Mouse (Mus musculus): ENCODE data around the gene Trim62.
A peak's percentile ranks its signal among the peaks of the same experiment; 100 is the strongest.

Trim62 gene

DNA sequence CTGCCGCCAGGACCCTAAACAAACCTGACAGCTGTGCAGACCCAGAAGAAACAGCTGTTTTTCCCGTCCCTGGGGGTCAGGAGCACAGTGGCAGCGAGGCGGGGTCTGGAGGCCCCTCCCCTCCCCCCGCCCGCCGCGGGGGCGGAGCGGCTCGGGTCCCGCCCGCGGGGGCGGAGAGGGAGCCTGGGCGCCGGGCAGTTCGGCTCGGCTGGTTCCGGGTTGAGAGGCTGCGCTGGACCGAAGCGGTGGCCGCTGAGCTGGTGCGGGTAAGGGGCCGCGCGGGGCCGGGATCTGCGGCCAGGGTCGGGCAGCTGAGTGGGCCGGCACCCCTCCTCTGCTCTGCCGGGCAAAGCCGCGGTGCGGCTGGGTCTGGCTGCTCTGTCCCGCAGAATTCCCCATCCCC lies at the start of gene Trim62:
TSS of gene Trim62 (plus strand) at position 202 of the 403 bp plus-strand sequence.
- DNase-seq = peak; percentile 64 to 77

DNA sequence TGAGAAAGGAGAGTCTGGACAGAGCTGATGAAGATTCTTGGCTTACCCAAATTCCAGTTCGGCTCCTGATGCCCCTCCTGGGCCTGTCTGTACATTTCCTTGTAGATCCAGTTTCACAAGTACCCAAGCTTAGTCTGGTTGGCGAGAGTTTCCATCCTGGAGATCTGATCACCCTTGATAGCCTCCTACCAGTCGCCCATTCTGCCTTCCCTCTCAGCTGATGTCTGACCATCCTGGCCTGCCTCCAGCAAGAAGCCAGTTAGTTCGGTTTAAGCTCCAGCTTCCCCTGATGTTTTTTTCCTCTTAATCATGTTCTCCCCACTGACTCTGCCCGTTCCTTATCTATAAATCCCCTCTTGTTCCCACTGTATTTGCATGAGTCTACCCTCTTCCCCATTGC lies 45.2 kb upstream of the Trim62 start:
- DNase-seq = no peak

DNA sequence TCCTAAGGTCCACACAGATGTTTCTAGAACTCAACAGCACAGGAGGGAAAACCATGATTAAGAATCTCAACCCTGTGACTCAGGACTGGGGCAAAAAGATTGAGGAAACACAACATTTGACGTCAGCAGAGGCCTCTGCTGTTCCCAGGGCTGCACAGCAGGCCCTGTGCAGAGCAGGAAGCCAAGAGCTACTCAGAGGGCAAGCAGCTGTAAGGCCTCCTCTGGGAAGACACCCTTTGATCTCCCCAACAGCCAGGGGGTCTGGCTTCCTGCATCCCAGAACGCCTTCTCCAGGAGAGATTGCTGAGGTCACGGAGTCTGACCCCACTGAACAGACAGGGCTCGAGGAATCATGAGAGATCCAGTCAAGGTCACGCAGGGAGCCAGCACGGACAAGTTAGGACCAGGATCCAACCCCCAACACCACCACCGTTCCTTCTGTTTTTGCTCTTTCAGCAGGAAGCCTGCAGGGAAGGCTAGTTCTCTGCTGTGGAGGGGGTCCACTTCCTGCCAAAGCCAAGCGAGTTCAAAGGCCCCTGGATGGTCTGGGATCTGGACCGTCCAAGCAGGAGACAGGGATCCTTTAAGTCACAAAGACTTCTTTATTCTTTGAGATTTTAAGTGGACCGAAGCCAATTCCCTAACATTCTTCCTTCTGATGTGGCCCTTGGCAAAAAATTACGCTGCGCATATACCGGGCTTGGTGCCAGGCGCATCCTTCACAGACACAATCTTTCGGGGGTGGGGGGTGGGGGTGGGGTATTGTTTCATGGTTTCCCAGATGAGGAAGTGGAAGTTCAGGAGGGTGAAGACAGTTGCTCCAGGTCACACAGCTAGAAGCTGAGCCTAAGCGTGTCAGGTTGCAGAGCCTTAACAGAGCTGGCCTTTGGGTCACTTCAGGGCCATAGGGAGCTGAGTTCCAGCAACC lies 43.3 kb upstream of the Trim62 start:
- DNase-seq = no peak

DNA sequence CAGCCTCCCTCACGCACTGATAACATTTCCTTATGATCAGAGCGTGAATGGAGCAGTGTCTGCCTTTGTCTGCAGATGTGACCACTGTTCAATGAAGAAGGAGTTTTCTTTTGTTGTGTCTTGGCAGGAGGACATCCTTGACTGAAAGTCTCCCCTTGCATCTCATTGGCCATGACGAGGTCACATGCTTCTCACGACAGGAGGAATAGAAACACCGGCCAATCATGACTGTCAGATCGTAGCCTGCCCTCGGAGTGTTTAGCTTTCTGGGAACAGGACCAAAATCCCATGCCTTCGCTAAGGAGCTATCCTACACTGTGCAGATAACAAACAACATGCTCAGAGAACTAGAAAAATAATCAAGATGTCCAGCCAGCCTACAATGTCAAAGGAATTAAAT lies 42.1 kb upstream of the Trim62 start:
- no peak for DNase-seq

- no peak for DNase-seq
Measured at GRCm38 (mm10) chr4:128844566-128844965, 38.8 kb upstream of the Trim62 start.

DNA sequence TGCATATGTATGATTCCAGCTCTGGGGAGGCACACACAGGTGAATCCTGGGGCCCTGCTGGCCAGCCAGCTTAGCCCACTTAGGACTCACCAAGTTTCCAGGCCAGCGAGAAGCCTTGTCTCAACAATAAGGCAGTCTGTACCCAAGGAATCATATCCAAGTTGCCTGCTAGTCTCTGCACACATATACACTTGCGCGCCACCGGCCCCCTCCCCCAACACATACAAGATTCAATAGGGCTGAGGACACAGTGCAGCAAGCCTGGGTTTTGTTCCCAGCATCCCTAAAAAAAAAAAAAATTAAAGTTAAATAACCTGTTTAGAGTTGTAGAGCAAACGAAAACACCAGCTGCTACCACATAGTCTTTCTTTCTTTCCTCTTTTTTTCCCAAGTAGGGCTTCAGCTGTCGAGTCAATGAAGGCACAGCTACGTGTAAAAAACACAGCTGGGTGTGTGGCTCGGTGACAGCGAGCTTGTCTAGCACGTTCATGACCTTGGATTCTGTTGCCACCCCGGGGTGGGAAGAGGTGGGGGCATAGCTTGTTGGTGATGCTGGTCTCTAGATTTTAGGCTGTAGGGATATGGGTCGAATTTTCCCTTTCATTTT lies 37.9 kb upstream of the Trim62 start:
- no peak for DNase-seq

- DNase-seq = no peak
Measured at GRCm38 (mm10) chr4:128848961-128849360, 34.4 kb upstream of the Trim62 start.

DNA sequence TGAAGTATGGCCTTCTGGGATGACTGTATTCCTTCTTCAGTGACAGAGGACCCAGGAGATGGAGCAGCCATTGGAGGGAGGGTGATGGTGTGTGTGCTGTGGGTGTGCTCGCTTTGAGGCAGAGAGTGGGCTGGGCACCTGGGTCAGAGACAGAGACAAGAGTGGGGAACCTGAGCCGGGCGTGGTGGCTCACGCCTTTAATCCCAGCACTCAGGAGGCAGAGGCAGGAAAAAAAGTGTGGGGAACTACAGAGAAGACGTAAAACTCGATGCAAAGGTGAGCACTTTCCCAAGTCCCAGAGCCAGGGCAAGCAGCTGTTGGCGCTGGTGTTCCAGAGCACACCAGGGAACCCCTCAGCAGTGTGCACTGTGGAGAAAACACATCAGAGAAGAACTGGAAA lies 33.7 kb upstream of the Trim62 start:
- no peak for DNase-seq

DNA sequence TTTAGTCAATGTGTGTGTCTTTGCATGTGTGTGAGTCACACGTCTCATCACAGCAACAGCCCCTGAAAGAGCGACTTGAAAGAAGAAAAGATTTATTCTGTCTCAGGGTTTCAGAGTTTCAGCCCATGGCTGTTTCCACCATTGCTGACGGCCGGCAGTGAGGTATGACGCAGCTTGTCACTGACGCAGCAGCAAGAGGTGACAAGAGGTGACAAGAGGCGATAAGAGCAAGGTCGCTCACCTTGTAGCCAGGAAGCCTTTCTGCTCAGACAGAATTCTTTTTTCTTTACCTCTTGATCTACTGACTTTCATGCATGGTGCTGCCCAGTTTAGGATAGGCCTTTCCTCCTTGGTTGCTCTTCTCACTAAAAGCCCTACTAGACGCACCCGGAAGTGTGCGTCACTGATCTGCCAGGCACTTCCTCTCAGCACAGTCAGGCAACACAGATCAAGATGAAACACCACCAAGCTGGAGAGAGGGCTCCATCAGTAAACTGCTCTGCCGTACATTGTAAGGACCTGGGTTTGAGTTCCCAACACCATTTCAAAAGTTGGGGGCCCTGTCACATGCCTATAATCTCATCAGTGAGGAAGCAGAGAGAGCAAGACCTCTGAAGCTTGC lies 31.0 kb upstream of the Trim62 start:
- DNase-seq = no peak

DNA sequence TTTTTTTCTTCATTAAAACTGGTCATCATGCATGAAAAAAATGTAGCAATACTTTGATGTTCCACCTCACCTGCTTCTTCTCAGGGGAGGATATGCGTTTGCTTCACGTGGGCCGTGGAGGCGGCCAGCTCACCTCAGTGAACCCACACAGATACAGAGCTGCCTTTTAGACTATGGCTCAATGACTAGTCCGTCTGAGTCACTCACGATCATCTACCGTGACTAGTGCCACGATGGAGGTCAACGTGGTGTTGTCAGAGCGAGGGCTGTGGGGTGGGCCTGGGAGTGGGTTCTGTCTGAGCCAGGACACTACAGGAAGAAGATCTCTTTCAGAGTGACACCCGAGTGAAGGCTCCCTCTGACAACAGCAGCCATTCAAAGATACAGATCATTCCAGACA lies 30.3 kb upstream of the Trim62 start:
- no peak for DNase-seq

- DNase-seq = no peak
Measured at GRCm38 (mm10) chr4:128855613-128856040, 27.8 kb upstream of the Trim62 start.

GRCm38 (mm10) chr4:128857212-128857611 lies 26.2 kb upstream of the Trim62 start:
- no peak for DNase-seq

DNA sequence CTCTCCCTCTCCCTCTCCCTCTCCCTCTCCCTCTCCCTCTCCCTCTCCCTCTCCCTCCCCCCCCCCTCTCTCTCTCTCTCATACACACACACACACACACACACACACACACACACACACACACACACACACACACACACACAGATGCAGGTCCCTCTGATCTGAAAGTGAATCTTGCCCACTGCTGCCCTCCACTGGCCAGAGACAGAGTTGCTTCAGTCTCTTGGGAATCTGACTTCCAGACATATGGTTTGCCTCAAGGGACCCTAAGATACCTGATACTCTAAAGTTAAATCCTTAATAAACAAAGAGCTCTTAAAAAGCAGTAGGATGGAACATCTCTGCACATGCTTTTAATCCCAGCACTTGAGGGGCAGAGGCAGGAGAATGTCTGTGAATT lies 25.2 kb upstream of the Trim62 start:
- DNase-seq = peak; percentile 49 to 71

- no peak for DNase-seq
Measured at GRCm38 (mm10) chr4:128858878-128859277, 24.5 kb upstream of the Trim62 start.

- DNase-seq = no peak
Measured at GRCm38 (mm10) chr4:128872992-128873391, 10.4 kb upstream of the Trim62 start.

GRCm38 (mm10) chr4:128874062-128874461 lies 9.3 kb upstream of the Trim62 start:
- no peak for DNase-seq

- DNase-seq = no peak
Measured at GRCm38 (mm10) chr4:128875439-128875838, 7.9 kb upstream of the Trim62 start.

- no peak for DNase-seq
Measured at GRCm38 (mm10) chr4:128877520-128877919, 5.9 kb upstream of the Trim62 start.

GRCm38 (mm10) chr4:128878901-128879491 lies 4.4 kb upstream of the Trim62 start:
- no peak for DNase-seq

GRCm38 (mm10) chr4:128883801-128884710 lies 676 bp downstream of the Trim62 start:
- peak; percentile 24 to 44 for DNase-seq

DNA sequence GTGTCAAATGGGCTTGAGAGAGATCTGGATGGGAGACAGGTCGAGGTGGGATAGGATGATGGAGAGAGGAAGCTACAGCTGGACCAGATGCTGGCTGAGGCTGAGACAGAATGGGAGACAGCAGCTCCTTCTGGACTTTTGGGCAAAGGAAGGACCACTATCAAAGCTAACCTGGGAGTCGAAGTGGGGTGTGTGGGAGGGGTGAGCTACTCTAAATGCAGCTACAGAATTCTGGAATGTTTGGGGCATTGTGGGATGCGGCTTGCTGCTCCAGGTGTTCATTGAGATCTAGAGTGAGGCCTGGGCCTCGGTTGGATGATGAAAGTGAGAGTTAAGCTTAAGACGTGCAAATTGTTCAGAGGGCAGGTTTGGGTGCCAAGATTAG lies 1.3 kb downstream of the Trim62 start:
- DNase-seq = no peak

GRCm38 (mm10) chr4:128885540-128885939 lies 2.2 kb downstream of the Trim62 start:
- no peak for DNase-seq
